Mouse (Mus musculus) erythroblast, embryonic 14.5 days (primary cell): ENCODE results near the gene Trim50.

Experiments
- GATA1 ChIP-seq: IDR thresholded peaks from 2 replicates; pipeline ENCODE4 v1.6.1; 2012; ENCODE audit warnings: low read length, inconsistent platforms, mixed read lengths
- TAL1 ChIP-seq: IDR thresholded peaks from 3 replicates; pipeline ENCODE4 v1.6.1; 2012; ENCODE audit warnings: low read length, inconsistent platforms, mixed read lengths

DNA sequence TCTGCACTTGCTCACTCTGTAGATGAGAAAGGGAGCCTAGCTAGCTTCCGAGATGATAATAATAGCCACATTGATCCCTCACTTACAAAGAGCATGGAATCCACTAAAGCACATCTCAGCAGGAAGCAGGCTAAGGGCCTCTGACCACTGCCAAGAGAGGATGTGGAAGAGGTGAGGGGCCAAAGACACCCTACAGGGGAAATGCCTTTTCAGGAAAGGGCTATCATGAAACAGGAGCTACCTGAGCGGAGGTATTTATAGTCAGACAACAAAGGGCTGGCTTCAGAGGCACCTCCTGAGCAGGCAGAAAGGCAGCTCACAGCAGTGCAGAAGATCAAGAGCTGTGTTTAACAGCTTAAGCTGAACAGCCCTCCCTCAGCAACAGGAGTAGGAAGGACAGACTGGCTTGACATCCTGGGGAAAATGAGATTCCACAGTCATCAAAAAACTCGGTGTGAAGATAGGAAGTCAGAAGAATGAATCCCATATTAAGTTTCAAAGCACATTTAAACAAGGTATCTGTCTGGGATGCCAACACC is 26.9 kb upstream of the Trim50 start:
- TF ChIP-seq TAL1 = no peak
- TF ChIP-seq GATA1 = no peak
